Mouse (Mus musculus) testis, adult 2 months (tissue): ENCODE measurements at regions not wholly inside any gene's neighbourhood (a gene's known extent, or its start where the extent isn't known, plus 50 kb on each side); places are given as distances from the start of the nearest gene placed in this dataset.

ENCODE experiments used
- CTCF ChIP-seq: fragments of 200-500 bp; IDR thresholded peaks from 2 replicates; pipeline ENCODE4 v1.5.1; 2012; ENCODE audit warnings: low read depth, mild to moderate bottlenecking, inconsistent platforms, low read length, moderate library complexity; ENCODE audit not compliant: control insufficient read depth, insufficient read depth, insufficient replicate concordance
- POLR2A ChIP-seq: fragments of 200-500 bp; IDR thresholded peaks from 2 replicates; pipeline ENCODE4 v1.6.1; 2012; ENCODE audit warnings: low read depth, mild to moderate bottlenecking, inconsistent platforms, low read length, moderate library complexity; ENCODE audit not compliant: control insufficient read depth

GRCm38 (mm10) chr15:6989094-6989493, 101.3 kb upstream of the Lifr start:
- TF ChIP-seq CTCF, result no peak
- TF ChIP-seq POLR2A, result no peak
